In the genomic region with DNA sequence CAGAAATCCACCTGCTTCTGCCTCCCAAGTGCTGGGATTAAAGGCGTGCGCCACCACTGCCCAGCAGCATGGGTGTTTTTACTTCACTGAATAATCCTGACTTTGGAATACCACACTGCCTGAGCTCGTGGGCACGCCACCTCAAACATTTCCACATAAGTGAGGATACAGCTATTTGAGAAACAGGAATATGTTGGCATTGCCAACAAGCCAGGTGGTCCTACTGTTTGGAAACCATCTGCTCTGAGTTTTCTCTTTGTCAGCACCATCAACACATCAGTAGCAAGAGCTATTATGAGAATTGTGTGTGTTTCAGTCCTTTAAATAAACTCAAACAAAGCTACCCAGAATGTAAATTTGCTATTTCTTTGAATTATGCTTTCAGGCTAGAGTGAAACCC, we compare ENCODE assay signal across 13 mouse cellular contexts.
DNase-seq lines count a peak whose midpoint lies in the region; ATAC-seq lines count a peak whose summit lies in the region.
"Had no signal": no experiment of that assay in that cellular context is flagged by ENCODE, and none has a peak within 500 bp of the region (broad histone marks: within the 10 kb centered on the region; RNA-seq: fewer than 3 reads in every experiment).

No protein-coding gene starts in this region.

- H3K4me2 ChIP-seq in forebrain, embryonic 13.5 days = no peak overlapping the region
- H3K4me2 ChIP-seq in forebrain, embryonic 12.5 days = no peak overlapping the region
- H3K4me2 ChIP-seq: embryonic facial prominence, embryonic 12.5 days; liver, embryonic 15.5 days; stomach, embryonic 15.5 days had no signal

- peak; percentile 60 for DNase-seq in cerebellum, adult 8-10 months
- DNase-seq in frontal cortex, postnatal 36 days (ENCODE audit: low spot score in 2 of 2) = peak; percentile 50 to 90
- DNase-seq in left cerebral cortex, postnatal 25 days (ENCODE audit: low spot score in 2 of 2) = peak; percentile 66 to 96
- no peak for DNase-seq in lung, postnatal 36 days
- no peak for DNase-seq in urinary bladder, postnatal 4 days (ENCODE audit: low spot score in 2 of 2)
- no peak for DNase-seq in spleen, postnatal 4 days (ENCODE audit: low spot score in 2 of 2)

- H3K9me3 ChIP-seq in forebrain, embryonic 13.5 days (replicated peaks) = no peaks in the 10 kb centered on the region
- H3K9me3 ChIP-seq in forebrain, embryonic 12.5 days = no peaks in the 10 kb centered on the region
- H3K9me3 ChIP-seq: embryonic facial prominence, embryonic 12.5 days; heart, embryonic 13.5 days; liver, embryonic 15.5 days; stomach, embryonic 15.5 days had no signal

- intact Hi-C loops in left cerebral cortex, postnatal 25 days (cut with DNase I) = loop anchor here (10.0 kb wide), 1 partner anchor 306 kb away; no protein-coding TSS in a partner anchor

- H3K4me1 ChIP-seq in forebrain, embryonic 13.5 days = peaks cover 4% of the 10 kb centered on the region; the same call in 1 of the 2 replicates
- H3K4me1 ChIP-seq in forebrain, embryonic 12.5 days = no peaks in the 10 kb centered on the region
- H3K4me1 ChIP-seq: liver, embryonic 15.5 days; stomach, embryonic 15.5 days had no signal

- 87% methylated on average over 4 of the region's 4 CpGs for WGBS in forebrain, embryonic 13.5 days
- 89% methylated on average over 4 of the region's 4 CpGs for WGBS in forebrain, embryonic 12.5 days

- H3K27me3 ChIP-seq in forebrain, embryonic 13.5 days = no peaks in the 10 kb centered on the region
- H3K27me3 ChIP-seq in forebrain, embryonic 12.5 days = no peaks in the 10 kb centered on the region
- H3K27me3 ChIP-seq: embryonic facial prominence, embryonic 12.5 days; heart, embryonic 13.5 days; liver, embryonic 15.5 days; stomach, embryonic 15.5 days had no signal

- H3K9ac ChIP-seq in forebrain, embryonic 13.5 days = no peak overlapping the region
- no peak overlapping the region for H3K9ac ChIP-seq in forebrain, embryonic 12.5 days
- H3K9ac ChIP-seq: embryonic facial prominence, embryonic 12.5 days; heart, embryonic 13.5 days; liver, embryonic 15.5 days; stomach, embryonic 15.5 days had no signal

- H3K36me3 ChIP-seq in forebrain, embryonic 13.5 days (ENCODE audit: poor library complexity, severe bottlenecking) = no peaks in the 10 kb centered on the region
- H3K36me3 ChIP-seq in forebrain, embryonic 12.5 days (replicated peaks) = no peaks in the 10 kb centered on the region
- H3K36me3 ChIP-seq: embryonic facial prominence, embryonic 12.5 days; heart, embryonic 13.5 days; liver, embryonic 15.5 days; stomach, embryonic 15.5 days had no signal

- no peak overlapping the region for H3K4me3 ChIP-seq in forebrain, embryonic 13.5 days
- no peak overlapping the region for H3K4me3 ChIP-seq in forebrain, embryonic 12.5 days (replicated peaks)
- H3K4me3 ChIP-seq: embryonic facial prominence, embryonic 12.5 days; heart, embryonic 13.5 days; liver, embryonic 15.5 days; myocyte; stomach, embryonic 15.5 days had no signal

- ATAC-seq in forebrain, embryonic 13.5 days = peak; percentile 78; the same call in 1 of the 2 replicates
- no peak for ATAC-seq in forebrain, embryonic 12.5 days (ENCODE audit: low FRiP score)

- H3K27ac ChIP-seq in forebrain, embryonic 13.5 days = no peak overlapping the region
- no peak overlapping the region for H3K27ac ChIP-seq in forebrain, embryonic 12.5 days
- H3K27ac ChIP-seq: embryonic facial prominence, embryonic 12.5 days; liver, embryonic 15.5 days; stomach, embryonic 15.5 days had no signal

Comparison
In these comparisons a context has a peak if more than half of its experiments do, and no peak if none do; other contexts are left out.
1. DNase-seq: peak in cerebellum, adult 8-10 months (single experiment), frontal cortex, postnatal 36 days (2 of 2) and left cerebral cortex, postnatal 25 days (2 of 2); none in lung, postnatal 36 days (single experiment), urinary bladder, postnatal 4 days (0 of 2) and spleen, postnatal 4 days (0 of 2).